Mouse (Mus musculus): Measurements from ENCODE around the gene Rimbp2.

GRCm38 (mm10) chr5:128807408-128807807, 145.9 kb downstream of the Rimbp2 start:
- TF ChIP-seq CTCF (IDR thresholded peaks at IDR 0.05; ENCODE audit: control insufficient read depth, insufficient read depth, low read length): no peak
- TF ChIP-seq POLR2A (IDR thresholded peaks at IDR 0.05; ENCODE audit: borderline replicate concordance, control insufficient read depth, low read depth, low read length): no peak

All from bone marrow, adult 2 months (tissue).